8 mouse cellular contexts compared by ENCODE assay signal in genomic region chr1:155229464-155230411, GRCm38 (mm10). TPM values are rescaled to one million over a fixed set of nuclear protein-coding genes. Genes with fewer than 3 reads are reported as not detected.
A peak's percentile ranks its signal among the peaks of the same experiment; 100 is the strongest.
DNase-seq lines count a peak whose midpoint lies in the region; TF ChIP-seq lines count a peak whose summit lies in the region.

No protein-coding gene starts in this region.

- TF ChIP-seq CTCF in left cerebral cortex, adult 2 months (IDR thresholded peaks at IDR 0.05): no peak
- TF ChIP-seq CTCF in heart, adult 2 months (IDR thresholded peaks at IDR 0.05): no peak

- H3K79me2 ChIP-seq in heart, adult 2 months (replicated peaks; ENCODE audit: control insufficient read depth, insufficient read depth, low read length): no peaks in the 10 kb centered on the region

- no peak overlapping the region for H3K4me3 ChIP-seq in left cerebral cortex, adult 2 months
- H3K4me3 ChIP-seq in heart, adult 2 months: no peak overlapping the region

- no peaks in the 10 kb centered on the region for H3K27me3 ChIP-seq in heart, adult 2 months (ENCODE audit: control insufficient read depth, insufficient read depth, low read length)

- no peaks in the 10 kb centered on the region for H3K36me3 ChIP-seq in heart, adult 2 months (ENCODE audit: control insufficient read depth, insufficient read depth, low read length)

- intact Hi-C loops in left cerebral cortex, adult 2 months (cut with DNase I): no loop called here
- intact Hi-C loops in heart, adult 2 months (cut with DNase I): loop anchor here (10.0 kb wide), 1 partner anchor 445 kb away; no protein-coding TSS in a partner anchor
- intact Hi-C loops in left cerebral cortex, postnatal 4 days (cut with DNase I): no loop called here

- peak overlapping the region; percentile 68 for H3K27ac ChIP-seq in left cerebral cortex, adult 2 months
- H3K27ac ChIP-seq in heart, adult 2 months: peak overlapping the region; percentile 31

- H3K9ac ChIP-seq in heart, adult 2 months (ENCODE audit: low read depth, low read length): no peak overlapping the region

- no peak for TF ChIP-seq POLR2A in heart, adult 2 months (IDR thresholded peaks at IDR 0.05; ENCODE audit: insufficient read depth, low read depth, low read length)

- TF ChIP-seq EP300 in heart, adult 2 months (IDR thresholded peaks at IDR 0.05; ENCODE audit: insufficient read depth, low read depth, low read length): no peak

- WGBS in heart, adult 2 months: 32% methylated on average over 14 of the region's 14 CpGs

- H3K4me1 ChIP-seq in heart, adult 2 months (ENCODE audit: control insufficient read depth, insufficient read depth, low read length): peaks cover 17% of the 10 kb centered on the region

- DNase-seq in left cerebral cortex, adult 2 months (ENCODE audit: extremely low spot score in 1 of 2, low spot score in 2 of 2): no peak
- no peak for DNase-seq in left cerebral cortex, adult 18-20 months (ENCODE audit: low spot score in 2 of 2)
- peak; percentile 76 for DNase-seq in embryo, embryonic 10 days (ENCODE audit: low spot score)
- peak; percentile 72 to 83 for DNase-seq in heart, adult 2 months
- peak; percentile 80 for DNase-seq in left cerebral cortex, postnatal 4 days
- peak; percentile 71 for DNase-seq in skeletal muscle tissue, adult 2 months (ENCODE audit: low read depth, low spot score)
- DNase-seq in thymus, postnatal 10 days (ENCODE audit: low spot score in 2 of 2): no peak
- DNase-seq in thymus, postnatal 14 days: no peak

RNA-seq across cellular contexts. Expression of gene BC034090, which starts 14.5 kb away (rescaled TPM):
- 10 to 100 TPM in 1 of 2 experiments, 1 to 10 TPM in 1; 9.9 to 14.7 TPM for total RNA-seq in left cerebral cortex, adult 2 months (2021)
- total RNA-seq in left cerebral cortex, adult 18-20 months (2021): 10 to 100 TPM in 1 of 2 experiments, 1 to 10 TPM in 1; 7.9 to 10.7 TPM
- total RNA-seq in heart, adult 2 months (2021): 10 to 100 TPM; 37.2 to 37.5 TPM
- 31.8 and 44.8 TPM in 2 replicates for polyA plus RNA-seq in heart, adult 2 months (2012; rRNA removed)
- 1 to 10 TPM; 3.3 to 7.7 TPM for total RNA-seq in left cerebral cortex, postnatal 4 days (2021)

Comparison
In these comparisons a context has a peak if more than half of its experiments do, and no peak if none do; other contexts are left out.
1. DNase-seq: peak in embryo, embryonic 10 days (single experiment), heart, adult 2 months (2 of 2), left cerebral cortex, postnatal 4 days (single experiment) and skeletal muscle tissue, adult 2 months (single experiment); none in left cerebral cortex, adult 2 months (0 of 2), left cerebral cortex, adult 18-20 months (0 of 2), thymus, postnatal 10 days (0 of 2) and thymus, postnatal 14 days (single experiment).